Mouse (Mus musculus) erythroblast, embryonic 14.5 days (primary cell): ENCODE data around the gene Cep68. TPM values are rescaled to one million over a fixed set of nuclear protein-coding genes. Genes with fewer than 3 reads are reported as not detected.

Experiments
- H3K27me3 ChIP-seq: 2 replicates; pipeline ENCODE4 v1.6.1; 2012; ENCODE audit warnings: inconsistent platforms; ENCODE audit not compliant: control insufficient read depth
- H3K36me3 ChIP-seq: 2 replicates; pipeline ENCODE4 v1.6.1; 2012; ENCODE audit warnings: mild to moderate bottlenecking, inconsistent platforms; ENCODE audit not compliant: control insufficient read depth
- H3K4me1 ChIP-seq: 2 replicates; pipeline ENCODE4 v1.6.1; 2012; ENCODE audit warnings: inconsistent platforms; ENCODE audit not compliant: control insufficient read depth
- H3K4me3 ChIP-seq: replicated peaks from 2 replicates; pipeline ENCODE3; 2012; ENCODE audit warnings: moderate library complexity, mild to moderate bottlenecking, inconsistent platforms
- H3K9me3 ChIP-seq: 2 replicates; pipeline ENCODE4 v1.6.1; 2012; ENCODE audit warnings: low read length, inconsistent platforms, mixed read lengths; ENCODE audit not compliant: control insufficient read depth
- GATA1 ChIP-seq: IDR thresholded peaks from 2 replicates; pipeline ENCODE4 v1.6.1; 2012; ENCODE audit warnings: low read length, inconsistent platforms, mixed read lengths
- TAL1 ChIP-seq: IDR thresholded peaks from 3 replicates; pipeline ENCODE4 v1.6.1; 2012; ENCODE audit warnings: low read length, inconsistent platforms, mixed read lengths
- polyA plus RNA-seq: library from polyadenylated mRNA; stranded (reverse); fragments of >175 nt; gene quantifications from 2 replicates; pipeline ENCODE4 v1.2.3, GENCODE M21; 2012

Gene Cep68
- polyA plus RNA-seq, 1 experiment: 0.19 TPM

DNA sequence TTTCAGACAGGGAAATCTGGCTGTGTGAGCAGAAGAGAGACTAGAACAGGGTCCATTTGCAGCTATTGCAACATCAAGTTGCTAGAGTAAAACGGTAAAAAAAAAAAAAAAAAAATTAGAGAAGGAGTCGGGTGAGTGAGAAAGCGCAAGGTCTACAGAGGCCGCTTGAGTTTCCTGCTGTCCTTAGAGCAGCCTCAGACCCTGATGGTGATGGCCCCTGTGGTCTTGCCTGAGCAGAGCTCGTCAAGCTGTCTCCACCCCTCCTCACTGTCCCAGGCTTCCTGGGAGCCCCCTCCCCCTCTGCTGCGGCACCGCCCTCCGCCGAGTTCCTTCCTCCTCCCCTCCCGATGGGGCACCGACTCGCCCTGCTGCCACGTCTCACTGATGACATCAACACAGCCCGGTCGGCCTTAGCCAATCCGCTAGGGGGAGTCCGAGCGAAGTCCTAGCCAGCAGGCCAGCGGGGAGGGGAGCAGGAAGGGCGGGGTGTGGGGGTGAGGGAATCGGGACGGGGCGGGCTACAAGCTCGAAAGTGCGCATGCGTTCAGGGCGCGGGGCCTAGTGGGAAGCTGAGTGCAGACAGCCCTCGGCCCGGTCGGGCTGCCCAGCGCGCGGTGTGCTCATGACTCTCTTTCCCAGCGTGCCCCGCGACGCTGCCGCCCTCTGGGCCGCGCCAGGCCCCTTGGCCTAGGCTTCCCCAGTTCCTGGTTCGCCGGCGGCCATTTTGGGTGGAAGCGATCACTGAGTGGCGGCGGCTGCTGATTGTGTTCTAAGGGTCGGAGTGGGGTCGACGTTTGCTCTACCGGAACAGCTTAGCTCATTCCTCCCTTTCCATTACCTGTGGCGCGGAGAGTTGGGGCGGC, 48.3 kb downstream of the Cep68 start, which contains the start of gene Rab1a:
Rab1a (plus strand) TSS at position 720 of the 863 bp plus-strand sequence.
- H3K9me3 ChIP-seq: no peaks in the 10 kb centered on the region
- H3K4me1 ChIP-seq: peaks cover 45% of the 10 kb centered on the region
- peaks cover 21% of the 10 kb centered on the region for H3K36me3 ChIP-seq
- H3K4me3 ChIP-seq: peak within 1 kb of the TSS; percentile 89
- TF ChIP-seq TAL1: no peak
- no peak for TF ChIP-seq GATA1
- no peaks in the 10 kb centered on the region for H3K27me3 ChIP-seq

- peaks cover 4% of the 10 kb centered on the region for H3K4me1 ChIP-seq
- TF ChIP-seq GATA1: no peak
- TF ChIP-seq TAL1: no peak
- no peak overlapping the region for H3K4me3 ChIP-seq
- no peaks in the 10 kb centered on the region for H3K9me3 ChIP-seq
- H3K27me3 ChIP-seq: no peaks in the 10 kb centered on the region
- no peaks in the 10 kb centered on the region for H3K36me3 ChIP-seq
Observed at GRCm38 (mm10) chr11:20193100-20193736, 56.0 kb downstream of the Cep68 start.

DNA sequence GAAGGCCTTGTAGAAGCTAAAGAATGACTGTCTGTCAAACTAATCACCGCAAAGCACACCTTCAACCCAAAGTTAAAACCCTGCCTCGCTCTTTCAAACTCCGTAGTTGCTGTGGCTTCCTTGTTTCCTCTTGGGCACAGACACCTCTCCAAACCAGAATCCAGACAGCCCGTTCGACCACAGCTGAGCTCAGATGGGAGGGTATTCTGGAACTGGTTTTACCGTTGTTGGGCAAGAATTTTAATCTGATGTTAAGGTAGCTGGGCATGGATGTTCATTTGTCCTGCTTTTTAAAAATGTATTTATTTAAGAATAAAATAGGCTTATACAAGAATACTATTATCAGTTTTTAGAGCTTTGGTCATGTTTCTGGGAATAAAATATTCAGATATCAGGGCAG, 62.0 kb downstream of the Cep68 start:
- H3K4me1 ChIP-seq: no peaks in the 10 kb centered on the region
- no peak for TF ChIP-seq GATA1
- no peak for TF ChIP-seq TAL1

More for the DNA sequence above, 62.0 kb downstream of the Cep68 start:
- no peak overlapping the region for H3K4me3 ChIP-seq
- no peaks in the 10 kb centered on the region for H3K36me3 ChIP-seq
- H3K27me3 ChIP-seq: no peaks in the 10 kb centered on the region
- peaks cover 4% of the 10 kb centered on the region; the same call in 1 of the 2 replicates for H3K9me3 ChIP-seq

Other genes starting within 250 kb of the Cep68 start
- gene Actr2, start 136.5 kb downstream of the Cep68 start, polyA plus RNA-seq: 0.37 and 1.1 TPM in 2 replicates
- 2.3 and 2.8 TPM in 2 replicates for gene Rab1a, start 48.0 kb downstream of the Cep68 start, polyA plus RNA-seq
- gene Slc1a4, start 83.3 kb upstream of the Cep68 start, polyA plus RNA-seq: 0.23 and 0.29 TPM in 2 replicates